Mouse (Mus musculus): ENCODE measurements around the gene Drd5.

The Drd5 gene

DNA sequence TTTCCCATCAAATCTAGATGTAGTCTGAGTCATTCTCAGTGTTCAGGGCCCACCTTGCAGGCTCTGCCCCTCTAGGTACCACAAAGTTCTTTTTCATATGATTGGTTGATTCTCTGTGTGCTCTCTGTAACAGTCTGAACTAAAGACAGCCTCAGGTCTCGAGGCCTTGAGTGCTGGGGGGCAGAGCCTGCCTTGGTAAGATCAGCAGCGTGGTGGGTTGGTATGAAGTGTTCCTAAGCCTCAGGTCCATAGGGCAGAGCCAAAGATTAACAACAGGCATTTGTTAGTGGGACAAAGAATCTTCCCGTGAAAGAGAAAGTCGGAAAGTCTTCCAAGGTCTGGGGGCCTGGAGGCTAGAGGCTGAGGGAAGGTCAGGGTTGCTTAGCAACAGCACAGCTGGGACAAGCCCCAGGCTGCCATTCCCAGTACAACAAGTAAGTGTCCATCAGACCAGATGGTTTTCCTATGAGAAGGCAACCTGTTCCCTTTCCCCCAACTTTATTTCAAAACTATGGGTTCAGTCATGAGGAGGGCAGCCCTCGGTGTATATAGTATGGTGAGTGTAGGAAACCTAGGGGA, 31.3 kb downstream of the Drd5 start:
- DNase-seq (ENCODE audit: low spot score): no peak

GRCm38 (mm10) chr5:38356927-38357326, 37.8 kb downstream of the Drd5 start:
- DNase-seq (ENCODE audit: low spot score): no peak

DNA sequence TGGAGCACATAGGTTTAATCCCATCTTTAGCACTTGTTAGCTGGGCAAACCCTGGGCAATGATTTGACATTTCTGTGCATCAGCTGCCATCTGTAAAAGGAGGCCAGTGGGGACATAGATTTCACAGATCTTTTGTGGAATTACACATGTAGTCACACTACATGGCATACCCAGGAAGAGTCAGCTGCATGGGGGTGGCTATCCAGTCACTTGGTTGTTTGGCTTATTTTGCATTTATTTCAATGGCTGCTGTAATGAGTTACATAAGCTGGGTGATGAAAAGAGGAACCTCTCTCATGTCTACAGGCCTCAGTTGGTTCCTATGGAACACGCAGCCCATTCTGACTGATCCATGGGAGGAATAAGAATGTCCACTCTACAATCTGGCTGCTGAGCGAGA, 40.5 kb downstream of the Drd5 start:
- no peak for DNase-seq (ENCODE audit: low spot score)

GRCm38 (mm10) chr5:38364396-38364795, 45.2 kb downstream of the Drd5 start:
- DNase-seq (ENCODE audit: low spot score): no peak

DNA sequence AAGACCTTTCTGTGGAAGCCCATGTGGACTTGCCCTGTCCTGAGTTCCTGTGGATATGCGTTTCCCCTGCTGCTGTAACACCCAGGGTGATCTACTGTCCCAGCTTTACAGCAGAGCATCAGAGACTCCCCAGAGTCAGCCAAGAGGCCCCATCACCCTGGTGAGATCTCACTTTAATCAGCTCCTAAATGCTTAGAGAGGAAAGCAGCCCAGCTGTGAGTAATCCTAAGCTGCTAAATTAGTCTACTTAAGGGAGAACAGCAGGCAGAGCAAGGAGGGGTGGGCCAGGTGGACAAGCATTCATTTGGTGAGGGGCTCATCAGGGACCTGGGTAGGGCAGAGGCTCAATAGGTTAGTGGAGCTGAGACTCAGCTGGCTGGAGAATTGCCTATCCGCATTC, 46.4 kb downstream of the Drd5 start:
- DNase-seq (ENCODE audit: low spot score): no peak

GRCm38 (mm10) chr5:38366650-38367470, 47.7 kb downstream of the Drd5 start:
- DNase-seq (ENCODE audit: low spot score): no peak

DNA sequence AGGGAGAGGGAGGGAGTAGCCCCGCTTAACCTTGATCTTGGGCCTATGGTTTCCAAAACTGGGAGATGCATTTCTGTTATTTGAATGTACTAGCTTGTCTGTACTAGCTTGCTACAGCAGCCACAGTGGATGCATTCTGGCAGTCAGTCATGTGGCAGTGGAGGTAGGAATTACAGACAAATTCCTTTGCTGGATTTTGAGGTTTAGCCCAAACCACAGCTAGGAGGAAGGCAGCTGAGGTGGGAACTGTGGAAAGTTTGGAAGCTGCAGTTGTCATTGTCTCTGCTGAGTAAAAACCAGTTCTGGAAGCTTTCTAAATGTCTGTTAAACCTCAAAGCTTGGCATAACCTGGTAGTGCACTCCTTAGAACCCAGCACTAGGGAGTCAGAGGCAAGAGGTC, 52.1 kb downstream of the Drd5 start:
- no peak for DNase-seq (ENCODE audit: low spot score)
